In the genomic region with DNA sequence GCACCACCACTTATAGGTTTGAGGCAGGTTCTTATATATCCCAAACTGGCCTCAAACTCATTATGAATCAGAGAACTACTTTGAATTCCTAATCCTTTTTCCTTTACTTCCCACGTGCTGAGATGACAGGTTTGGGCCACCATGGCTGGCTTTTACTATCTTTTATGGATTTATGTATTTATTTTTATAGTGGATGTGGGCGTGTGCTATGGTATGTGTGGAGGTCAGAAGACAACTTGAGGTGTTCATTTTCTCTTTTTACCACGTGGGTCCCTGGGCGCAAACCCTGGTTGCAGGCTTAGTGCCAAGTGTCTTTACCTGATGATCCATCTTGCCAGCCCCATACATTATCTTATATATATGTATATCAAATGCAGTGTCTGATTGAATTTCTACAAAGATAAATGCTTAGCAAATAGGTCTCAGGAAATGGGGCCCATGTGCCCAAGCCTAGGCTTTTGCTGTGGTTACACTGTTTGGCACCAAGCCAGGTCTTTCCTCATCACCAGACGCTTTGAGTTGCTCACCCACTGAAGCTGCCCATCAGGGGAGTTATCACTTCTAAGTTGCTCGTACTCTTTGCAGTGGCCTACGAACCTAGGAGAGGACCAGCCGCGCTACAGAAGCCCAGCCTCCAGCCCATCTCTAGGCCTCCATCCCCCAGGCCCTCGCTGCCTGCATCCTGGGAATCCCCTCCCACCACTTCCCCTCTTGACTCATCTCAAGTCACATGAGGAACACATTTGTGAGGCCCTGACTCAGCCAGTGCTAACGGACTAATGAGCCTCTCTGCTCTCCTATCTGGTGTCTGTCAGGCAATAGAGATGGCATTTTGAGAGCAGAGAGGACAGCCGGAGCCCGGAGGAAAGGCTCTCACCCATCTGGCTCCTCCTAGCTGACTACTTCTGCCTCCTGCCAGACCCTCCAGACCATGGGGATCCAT, we compare ENCODE assay signal across 9 mouse cellular contexts. TPM values are rescaled to one million over a fixed set of nuclear protein-coding genes. Genes with fewer than 3 reads are reported as not detected.
A peak's percentile ranks its signal among the peaks of the same experiment; 100 is the strongest.
DNase-seq lines count a peak whose midpoint lies in the region; ATAC-seq and TF ChIP-seq lines count a peak whose summit lies in the region.
"Had no signal": no experiment of that assay in that cellular context is flagged by ENCODE, and none has a peak within 500 bp of the region (broad histone marks: within the 10 kb centered on the region; RNA-seq: fewer than 3 reads in every experiment).

No protein-coding gene starts in this region.

- H3K9ac ChIP-seq in liver, embryonic 16.5 days (ENCODE audit: low read depth, low read length) = peak overlapping the region; percentile 29; the same call in 1 of the 2 replicates
- H3K9ac ChIP-seq: midbrain, embryonic 12.5 days had no signal

- no peak overlapping the region for H3K4me2 ChIP-seq in liver, embryonic 16.5 days (ENCODE audit: low read depth, low read length)
- H3K4me2 ChIP-seq: midbrain, embryonic 12.5 days had no signal

- peak; percentile 66 for ATAC-seq in liver, embryonic 16.5 days (ENCODE audit: low read depth)
- no peak for ATAC-seq in erythroblast, adult 5-6 weeks (replicated peaks; ENCODE audit: low FRiP score, poor library complexity, severe bottlenecking)

- TF ChIP-seq CTCF in kidney, adult 2 months (conservative IDR thresholded peaks at IDR 0.05; ENCODE audit: insufficient read depth, insufficient read length, low read depth, low read length) = no peak
- TF ChIP-seq CTCF in bone marrow, adult 2 months (IDR thresholded peaks at IDR 0.05; ENCODE audit: control insufficient read depth, insufficient read depth, low read length) = no peak

- no peaks in the 10 kb centered on the region for H3K36me3 ChIP-seq in kidney, adult 2 months (ENCODE audit: control insufficient read depth, insufficient read depth, low read length)
- H3K36me3 ChIP-seq in liver, embryonic 16.5 days (ENCODE audit: control insufficient read depth, insufficient read depth) = no peaks in the 10 kb centered on the region
- H3K36me3 ChIP-seq: midbrain, embryonic 12.5 days had no signal

- no peaks in the 10 kb centered on the region for H3K27me3 ChIP-seq in kidney, adult 2 months (replicated peaks; ENCODE audit: control insufficient read depth, insufficient read depth, low read length)
- H3K27me3 ChIP-seq in liver, embryonic 16.5 days (ENCODE audit: control insufficient read depth, insufficient read depth, low read depth, low read length) = no peaks in the 10 kb centered on the region
- H3K27me3 ChIP-seq: midbrain, embryonic 12.5 days had no signal

- intact Hi-C loops in heart, postnatal 10 days (cut with DNase I) = loop anchor here (5.0 kb wide), 1 partner anchor 36 kb away; no protein-coding TSS in a partner anchor

- 65% methylated on average over 13 of the region's 13 CpGs for WGBS in kidney, adult 2 months
- 7% methylated on average over 13 of the region's 13 CpGs for WGBS in bone marrow, adult 2 months
- 26% methylated on average over 13 of the region's 13 CpGs for WGBS in liver, embryonic 16.5 days (ENCODE audit: insufficient replicate concordance)

- H3K4me3 ChIP-seq in kidney, adult 2 months (ENCODE audit: insufficient read depth, low read depth, low read length) = no peak overlapping the region
- H3K4me3 ChIP-seq in bone marrow, adult 2 months (replicated peaks; ENCODE audit: control insufficient read depth, low read depth, low read length) = no peak overlapping the region
- no peak overlapping the region for H3K4me3 ChIP-seq in liver, embryonic 16.5 days (ENCODE audit: low read depth, low read length)
- H3K4me3 ChIP-seq: midbrain, embryonic 12.5 days had no signal

- no peak for TF ChIP-seq POLR2A in kidney, adult 2 months (IDR thresholded peaks at IDR 0.05; ENCODE audit: low read depth, low read length)
- TF ChIP-seq POLR2A in bone marrow, adult 2 months (IDR thresholded peaks at IDR 0.05; ENCODE audit: borderline replicate concordance, control insufficient read depth, low read depth, low read length) = 0 out of 2 replicates have a peak, but pooled peaks have one; percentile 25

- 0 out of 2 replicates have a peak, but pooled peaks cover 3% of the 10 kb centered on the region for H3K4me1 ChIP-seq in kidney, adult 2 months (ENCODE audit: control insufficient read depth, insufficient read depth, low read length)
- H3K4me1 ChIP-seq in bone marrow, adult 2 months (ENCODE audit: control insufficient read depth, insufficient read depth, low read length) = peaks cover 14% of the 10 kb centered on the region
- peaks cover 38% of the 10 kb centered on the region for H3K4me1 ChIP-seq in liver, embryonic 16.5 days (ENCODE audit: control insufficient read depth, low read depth, low read length)
- H3K4me1 ChIP-seq: midbrain, embryonic 12.5 days had no signal

- H3K9me3 ChIP-seq in liver, embryonic 16.5 days (replicated peaks; ENCODE audit: control insufficient read depth, low read length) = no peaks in the 10 kb centered on the region
- H3K9me3 ChIP-seq: midbrain, embryonic 12.5 days had no signal

- peak overlapping the region; percentile 90 for H3K27ac ChIP-seq in kidney, adult 2 months (ENCODE audit: insufficient read depth, low read depth, low read length)
- peak overlapping the region; percentile 92 for H3K27ac ChIP-seq in bone marrow, adult 2 months (ENCODE audit: control insufficient read depth, insufficient read depth, low read depth, low read length, poor library complexity)
- H3K27ac ChIP-seq in liver, embryonic 16.5 days (ENCODE audit: low read length) = peak overlapping the region; percentile 89
- H3K27ac ChIP-seq: midbrain, embryonic 12.5 days had no signal

- DNase-seq in kidney, adult 2 months = peak; percentile 47
- no peak for DNase-seq in kidney, adult 11 months
- peak; percentile 89 for DNase-seq in CD4-positive helper T cell, adult 2 months (ENCODE audit: low read depth, low spot score)
- DNase-seq in heart, postnatal 10 days = peak; percentile 63 to 67
- DNase-seq in spleen, postnatal 10 days (ENCODE audit: low spot score in 2 of 2) = peak; percentile 64 to 76

RNA-seq across cellular contexts. Expression of a gene that starts 21.4 kb away (rescaled TPM):
- 0.06 and 0.16 TPM in 2 replicates for polyA plus RNA-seq in kidney, adult 2 months (2012; rRNA removed)
- polyA plus RNA-seq in bone marrow, adult 2 months (2011; ENCODE audit: insufficient read depth, insufficient read length, low replicate concordance, missing spikeins) = 1.2 TPM in 1 of 2 replicates, not detected in the other
- total RNA-seq in heart, postnatal 10 days (2021) = under 1 TPM in 1 of 2 experiments, not detected in 1; 0.22 TPM
- 0.06 TPM in 1 of 2 replicates, not detected in the other for polyA plus RNA-seq in liver, embryonic 16.5 days (2015; fragmentation: Nextera tagmentation; extraction: Ambion mirVana)
- total RNA-seq in erythroblast, adult 5-6 weeks (2015; ENCODE audit: low replicate concordance) = not detected in 2 replicates
- total RNA-seq in erythroblast, adult 5-6 weeks (2017; ENCODE audit: low replicate concordance) = not detected in 2 replicates

RNA-seq across cellular contexts. Expression of a gene that starts 38.4 kb away (rescaled TPM):
- 9.8 and 10.4 TPM in 2 replicates for polyA plus RNA-seq in kidney, adult 2 months (2012; rRNA removed)
- polyA plus RNA-seq in bone marrow, adult 2 months (2011; ENCODE audit: insufficient read depth, insufficient read length, low replicate concordance, missing spikeins) = 25.7 and 55.0 TPM in 2 replicates
- 10 to 100 TPM; 18.3 to 21.2 TPM for total RNA-seq in heart, postnatal 10 days (2021)
- polyA plus RNA-seq in liver, embryonic 16.5 days (2015; fragmentation: Nextera tagmentation; extraction: Ambion mirVana) = 23.1 and 24.5 TPM in 2 replicates
- 22.3 and 23.4 TPM in 2 replicates for total RNA-seq in erythroblast, adult 5-6 weeks (2015; ENCODE audit: low replicate concordance)
- 25.3 and 39.0 TPM in 2 replicates for total RNA-seq in erythroblast, adult 5-6 weeks (2017; ENCODE audit: low replicate concordance)

RNA-seq across cellular contexts. Expression of a gene that starts 45.6 kb away (rescaled TPM):
- polyA plus RNA-seq in kidney, adult 2 months (2012; rRNA removed) = 0.08 and 0.11 TPM in 2 replicates
- polyA plus RNA-seq in bone marrow, adult 2 months (2011; ENCODE audit: insufficient read depth, insufficient read length, low replicate concordance, missing spikeins) = 16.5 and 29.8 TPM in 2 replicates
- total RNA-seq in heart, postnatal 10 days (2021) = 1 to 10 TPM; 1.9 to 2.4 TPM
- polyA plus RNA-seq in liver, embryonic 16.5 days (2015; fragmentation: Nextera tagmentation; extraction: Ambion mirVana) = 9.6 and 10.9 TPM in 2 replicates
- 2.9 and 6.9 TPM in 2 replicates for total RNA-seq in erythroblast, adult 5-6 weeks (2015; ENCODE audit: low replicate concordance)
- total RNA-seq in erythroblast, adult 5-6 weeks (2017; ENCODE audit: low replicate concordance) = 6.5 and 19.7 TPM in 2 replicates
